Mouse (Mus musculus): Measurements from ENCODE around the gene Rin3. TPM values are rescaled to one million over a fixed set of nuclear protein-coding genes. Genes with fewer than 3 reads are reported as not detected.

Gene Rin3
- polyA plus RNA-seq (2015; fragmentation: Illumina TruSeq; extraction: RNeasy Lipid Tissue Mini Kit (QIAGEN cat#74804); ENCODE audit: low read depth, low replicate concordance) = 1.7 TPM

DNA sequence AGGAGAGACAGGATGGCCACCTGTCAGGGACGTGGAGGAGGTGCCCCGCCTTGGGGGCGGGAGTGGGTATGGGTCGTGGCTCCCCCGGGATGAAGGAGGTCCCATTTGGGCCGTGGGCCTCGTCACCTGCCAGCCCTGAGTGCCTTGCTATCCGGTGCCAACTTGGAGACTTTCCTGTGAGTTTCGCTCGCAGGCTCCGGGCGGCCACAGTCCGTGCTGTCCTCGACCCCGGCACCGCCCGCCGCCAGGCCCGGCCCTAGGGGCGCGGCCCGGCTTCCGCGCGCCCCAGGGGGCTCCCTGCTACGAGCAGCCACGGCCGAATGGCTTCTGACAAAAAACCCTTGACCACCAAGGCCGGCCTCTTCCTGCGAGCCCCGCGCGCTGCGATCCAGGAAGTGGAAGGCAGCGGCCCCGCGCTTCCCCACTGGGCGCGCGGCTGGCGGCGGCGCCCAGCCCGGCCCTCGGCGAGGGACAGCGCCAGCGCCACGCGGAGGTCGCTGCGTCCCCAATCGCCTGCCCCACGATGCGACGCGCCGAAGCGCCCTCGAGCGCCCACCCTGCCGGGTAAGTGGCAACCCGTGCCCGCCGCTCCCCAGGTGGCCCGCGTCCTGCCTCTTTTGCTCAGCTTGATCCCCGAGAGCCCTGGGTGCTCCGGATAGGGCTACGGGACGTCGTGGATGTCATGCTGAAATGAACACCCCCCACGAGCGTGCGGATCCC lies at the start of gene Rin3:
TSS of gene Rin3 (plus strand) at position 286 of the 720 bp plus-strand sequence.

DNA sequence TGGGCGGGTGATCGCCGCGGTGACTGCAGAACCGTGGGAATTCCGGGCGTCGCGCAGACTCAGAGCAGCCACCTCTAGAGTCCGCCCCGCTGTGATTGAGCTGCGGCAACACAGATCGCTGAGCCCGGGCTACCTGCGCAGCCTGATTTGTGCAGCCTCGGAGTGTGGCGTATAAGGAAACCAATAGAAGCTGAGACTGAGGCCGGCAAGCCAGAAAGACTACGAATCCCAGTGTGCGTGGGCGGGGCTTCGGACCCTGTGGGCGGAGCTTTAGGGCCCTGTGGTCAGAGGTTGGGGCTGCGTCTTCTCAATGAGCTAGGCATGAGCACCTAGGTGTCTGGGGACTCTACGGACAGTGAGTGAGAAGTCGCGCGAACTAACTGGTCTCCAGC lies 156.8 kb downstream of the Rin3 start, which contains the start of gene Lgmn:
TSS of gene Lgmn (minus strand) at position 182 of the 392 bp plus-strand sequence.

Other genes starting within 250 kb of the Rin3 start
- gene Slc24a4, start 154.3 kb upstream of the Rin3 start, polyA plus RNA-seq (2015; fragmentation: Illumina TruSeq; extraction: RNeasy Lipid Tissue Mini Kit (QIAGEN cat#74804); ENCODE audit: low read depth, low replicate concordance) = 19.7 TPM
- gene Lgmn, start 156.8 kb downstream of the Rin3 start, polyA plus RNA-seq (2015; fragmentation: Illumina TruSeq; extraction: RNeasy Lipid Tissue Mini Kit (QIAGEN cat#74804); ENCODE audit: low read depth, low replicate concordance) = 148 TPM
- gene Golga5, start 186.1 kb downstream of the Rin3 start, polyA plus RNA-seq (2015; fragmentation: Illumina TruSeq; extraction: RNeasy Lipid Tissue Mini Kit (QIAGEN cat#74804); ENCODE audit: low read depth, low replicate concordance) = 21.0 TPM